Mouse (Mus musculus): ENCODE measurements around the gene Slc22a13. TPM values are rescaled to one million over a fixed set of nuclear protein-coding genes. Genes with fewer than 3 reads are reported as not detected.

Gene Slc22a13
- polyA plus RNA-seq, 1 experiment = 0.23 TPM

GRCm38 (mm10) chr9:119156278-119157201, 52.4 kb downstream of the Slc22a13 start, which contains the start of gene Acaa1b:
Gene Acaa1b, minus strand, starts transcription at chr9:119157093.
- 4% methylated on average over 65 of the region's 65 CpGs for WGBS
- no peak within 1 kb of the TSS for H3K4me3 ChIP-seq (ENCODE audit: control insufficient read depth, insufficient read depth, low read length)
- TF ChIP-seq POLR2A (IDR thresholded peaks at IDR 0.05; ENCODE audit: control insufficient read depth, extremely low read depth, insufficient read depth, low read length, poor library complexity) = no peak
- TF ChIP-seq CTCF (IDR thresholded peaks at IDR 0.05; ENCODE audit: borderline replicate concordance, control insufficient read depth, extremely low read depth, insufficient read depth, low read length, poor library complexity) = no peak
- H3K36me3 ChIP-seq (ENCODE audit: control insufficient read depth, insufficient read depth, low read length) = no peaks in the 10 kb centered on the region
- no peaks in the 10 kb centered on the region for H3K4me1 ChIP-seq (replicated peaks; ENCODE audit: control insufficient read depth, insufficient read depth, low read length)
- no peak within 1 kb of the TSS for H3K27ac ChIP-seq (ENCODE audit: control insufficient read depth, insufficient read depth, low read length)
- peaks cover 3% of the 10 kb centered on the region; the same call in 1 of the 2 replicates for H3K27me3 ChIP-seq (ENCODE audit: control insufficient read depth, insufficient read depth, low read length)
- peak; percentile 48 for DNase-seq

- Histone ChIP-seq H3K4me3 (ENCODE audit: control insufficient read depth, insufficient read depth, low read length) (no peak overlapping the region), H3K27ac (ENCODE audit: control insufficient read depth, insufficient read depth, low read length) (no peak overlapping the region), H3K27me3 (ENCODE audit: control insufficient read depth, insufficient read depth, low read length) (peaks cover 3% of the 10 kb centered on the region; the same call in 1 of the 2 replicates), H3K4me1 (replicated peaks; ENCODE audit: control insufficient read depth, insufficient read depth, low read length) (no peaks in the 10 kb centered on the region), H3K36me3 (ENCODE audit: control insufficient read depth, insufficient read depth, low read length) (no peaks in the 10 kb centered on the region)
- DNase-seq = no peak
- 57% methylated on average over 7 of the region's 7 CpGs for WGBS
- TF ChIP-seq CTCF (IDR thresholded peaks at IDR 0.05; ENCODE audit: borderline replicate concordance, control insufficient read depth, extremely low read depth, insufficient read depth, low read length, poor library complexity) = no peak
- no peak for TF ChIP-seq POLR2A (IDR thresholded peaks at IDR 0.05; ENCODE audit: control insufficient read depth, extremely low read depth, insufficient read depth, low read length, poor library complexity)
Observed at GRCm38 (mm10) chr9:119155826-119156225, 53.1 kb downstream of the Slc22a13 start.

- H3K4me3 ChIP-seq (ENCODE audit: control insufficient read depth, insufficient read depth, low read length) = no peak overlapping the region
- H3K4me1 ChIP-seq (replicated peaks; ENCODE audit: control insufficient read depth, insufficient read depth, low read length) = no peaks in the 10 kb centered on the region
- no peak overlapping the region for H3K27ac ChIP-seq (ENCODE audit: control insufficient read depth, insufficient read depth, low read length)
- WGBS = 85% methylated on average over 8 of the region's 8 CpGs
- peaks cover 3% of the 10 kb centered on the region; the same call in 1 of the 2 replicates for H3K27me3 ChIP-seq (ENCODE audit: control insufficient read depth, insufficient read depth, low read length)
- no peak for DNase-seq
- H3K36me3 ChIP-seq (ENCODE audit: control insufficient read depth, insufficient read depth, low read length) = no peaks in the 10 kb centered on the region
- TF ChIP-seq CTCF (IDR thresholded peaks at IDR 0.05; ENCODE audit: borderline replicate concordance, control insufficient read depth, extremely low read depth, insufficient read depth, low read length, poor library complexity) (no peak), POLR2A (IDR thresholded peaks at IDR 0.05; ENCODE audit: control insufficient read depth, extremely low read depth, insufficient read depth, low read length, poor library complexity) (no peak)
Observed at GRCm38 (mm10) chr9:119155416-119155815, 53.5 kb downstream of the Slc22a13 start.

GRCm38 (mm10) chr9:119151751-119152150, 57.1 kb downstream of the Slc22a13 start:
- no peaks in the 10 kb centered on the region for H3K4me1 ChIP-seq (replicated peaks; ENCODE audit: control insufficient read depth, insufficient read depth, low read length)
- no peak overlapping the region for H3K27ac ChIP-seq (ENCODE audit: control insufficient read depth, insufficient read depth, low read length)
- peaks cover 2% of the 10 kb centered on the region; the same call in 1 of the 2 replicates for H3K27me3 ChIP-seq (ENCODE audit: control insufficient read depth, insufficient read depth, low read length)
- no peak for TF ChIP-seq POLR2A (IDR thresholded peaks at IDR 0.05; ENCODE audit: control insufficient read depth, extremely low read depth, insufficient read depth, low read length, poor library complexity)
- TF ChIP-seq CTCF (IDR thresholded peaks at IDR 0.05; ENCODE audit: borderline replicate concordance, control insufficient read depth, extremely low read depth, insufficient read depth, low read length, poor library complexity) = no peak
- H3K36me3 ChIP-seq (ENCODE audit: control insufficient read depth, insufficient read depth, low read length) = no peaks in the 10 kb centered on the region
- no peak overlapping the region for H3K4me3 ChIP-seq (ENCODE audit: control insufficient read depth, insufficient read depth, low read length)
- no peak for DNase-seq
- WGBS = 89% methylated on average over 2 of the region's 2 CpGs

GRCm38 (mm10) chr9:119149601-119150000, 59.3 kb downstream of the Slc22a13 start:
- no peaks in the 10 kb centered on the region for H3K27me3 ChIP-seq (ENCODE audit: control insufficient read depth, insufficient read depth, low read length)
- 39% methylated on average over 5 of the region's 5 CpGs for WGBS
- H3K36me3 ChIP-seq (ENCODE audit: control insufficient read depth, insufficient read depth, low read length) = no peaks in the 10 kb centered on the region
- H3K27ac ChIP-seq (ENCODE audit: control insufficient read depth, insufficient read depth, low read length) = no peak overlapping the region
- TF ChIP-seq POLR2A (IDR thresholded peaks at IDR 0.05; ENCODE audit: control insufficient read depth, extremely low read depth, insufficient read depth, low read length, poor library complexity) (no peak), CTCF (IDR thresholded peaks at IDR 0.05; ENCODE audit: borderline replicate concordance, control insufficient read depth, extremely low read depth, insufficient read depth, low read length, poor library complexity) (no peak)
- H3K4me3 ChIP-seq (ENCODE audit: control insufficient read depth, insufficient read depth, low read length) = no peak overlapping the region
- peak; percentile 17 for DNase-seq
- no peaks in the 10 kb centered on the region for H3K4me1 ChIP-seq (replicated peaks; ENCODE audit: control insufficient read depth, insufficient read depth, low read length)

GRCm38 (mm10) chr9:119146098-119146770, 62.7 kb downstream of the Slc22a13 start:
- no peak for DNase-seq
- H3K27ac ChIP-seq (ENCODE audit: control insufficient read depth, insufficient read depth, low read length) = no peak overlapping the region
- TF ChIP-seq POLR2A (IDR thresholded peaks at IDR 0.05; ENCODE audit: control insufficient read depth, extremely low read depth, insufficient read depth, low read length, poor library complexity) (no peak), CTCF (IDR thresholded peaks at IDR 0.05; ENCODE audit: borderline replicate concordance, control insufficient read depth, extremely low read depth, insufficient read depth, low read length, poor library complexity) (no peak)
- H3K4me1 ChIP-seq (replicated peaks; ENCODE audit: control insufficient read depth, insufficient read depth, low read length) = no peaks in the 10 kb centered on the region
- H3K36me3 ChIP-seq (ENCODE audit: control insufficient read depth, insufficient read depth, low read length) = no peaks in the 10 kb centered on the region
- H3K27me3 ChIP-seq (ENCODE audit: control insufficient read depth, insufficient read depth, low read length) = no peaks in the 10 kb centered on the region
- H3K4me3 ChIP-seq (ENCODE audit: control insufficient read depth, insufficient read depth, low read length) = no peak overlapping the region
- WGBS = 37% methylated on average over 13 of the region's 13 CpGs
